Mouse (Mus musculus) spleen, adult 2 months (tissue): Measurements from ENCODE around the gene Hdac9.

Experiments
- CTCF ChIP-seq: fragments of 200-500 bp; IDR thresholded peaks from 2 replicates; pipeline ENCODE4 v1.5.1; 2011; ENCODE audit warnings: mild to moderate bottlenecking, inconsistent platforms; ENCODE audit not compliant: insufficient read depth, insufficient read length, insufficient replicate concordance; ENCODE audit errors: extremely low read depth
- POLR2A ChIP-seq: fragments of 200-500 bp; IDR thresholded peaks from 2 replicates; pipeline ENCODE4 v1.6.1; 2011; ENCODE audit warnings: low read depth, low read length, inconsistent platforms

DNA sequence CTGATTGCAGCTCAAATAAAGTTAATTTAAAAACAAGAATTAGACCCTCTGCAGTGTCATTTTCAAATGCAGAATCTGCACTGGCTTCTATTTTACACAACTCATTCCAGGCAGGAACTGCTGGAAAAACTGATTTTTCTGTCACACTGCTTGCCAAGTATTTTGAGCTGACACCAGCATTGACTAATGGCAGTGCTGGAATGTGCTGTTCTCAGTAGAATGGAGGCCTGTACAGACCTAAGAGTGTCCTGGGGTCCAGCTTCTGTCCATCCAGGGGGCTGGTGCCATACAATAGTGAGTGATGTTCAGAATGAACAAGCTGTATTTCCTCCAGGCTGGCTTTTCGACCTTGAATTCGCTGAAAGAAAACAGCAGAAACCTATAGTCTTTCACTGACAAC is 629.7 kb downstream of the Hdac9 start:
- TF ChIP-seq CTCF (no peak), POLR2A (no peak)
